Mouse (Mus musculus): ENCODE data around the gene Fgfr2. TPM values are rescaled to one million over a fixed set of nuclear protein-coding genes. Genes with fewer than 3 reads are reported as not detected.

Fgfr2 gene
- total RNA-seq, 2 experiments from 2014 or later = 47.6 to 49.5 TPM

GRCm38 (mm10) chr7:130827844-130828403, 2295.2 kb downstream of the Fgfr2 start:
- Histone ChIP-seq H3K4me3 (no peak overlapping the region), H3K27ac (no peak overlapping the region)
- no peak for DNase-seq (ENCODE audit: low spot score in 2 of 2)
- TF ChIP-seq CTCF (conservative IDR thresholded peaks at IDR 0.05) = no peak

- peak; percentile 70 for TF ChIP-seq CTCF (conservative IDR thresholded peaks at IDR 0.05)
- peak in 1 of 2 experiments; percentile 70 for DNase-seq (ENCODE audit: low spot score in 2 of 2)
- Histone ChIP-seq H3K4me3 (no peak overlapping the region), H3K27ac (no peak overlapping the region)
Observed at GRCm38 (mm10) chr7:130827431-130827830, 2295.7 kb downstream of the Fgfr2 start.

GRCm38 (mm10) chr7:130826343-130826742, 2296.8 kb downstream of the Fgfr2 start:
- DNase-seq (ENCODE audit: low spot score in 2 of 2) = no peak
- no peak for TF ChIP-seq CTCF (conservative IDR thresholded peaks at IDR 0.05)
- Histone ChIP-seq H3K27ac (peak overlapping the region; percentile 48; the same call in 1 of the 2 replicates), H3K4me3 (no peak overlapping the region)

- DNase-seq (ENCODE audit: low spot score in 2 of 2) = no peak
Observed at GRCm38 (mm10) chr7:130823992-130824391, 2299.2 kb downstream of the Fgfr2 start.

GRCm38 (mm10) chr7:130819624-130820023, 2303.5 kb downstream of the Fgfr2 start:
- Histone ChIP-seq H3K4me3 (no peak overlapping the region), H3K27ac (peak overlapping the region; percentile 64)
- no peak for TF ChIP-seq CTCF (conservative IDR thresholded peaks at IDR 0.05)
- DNase-seq (ENCODE audit: low spot score in 2 of 2) = peak; percentile 21 to 41

More at GRCm38 (mm10) chr7:130823992-130824391, 2299.2 kb downstream of the Fgfr2 start:
- Histone ChIP-seq H3K27ac (no peak overlapping the region), H3K4me3 (no peak overlapping the region)
- TF ChIP-seq CTCF (conservative IDR thresholded peaks at IDR 0.05) = no peak

- TF ChIP-seq CTCF (conservative IDR thresholded peaks at IDR 0.05) = no peak
- Histone ChIP-seq H3K27ac (peak overlapping the region; percentile 64; the same call in 1 of the 2 replicates), H3K4me3 (no peak overlapping the region)
- DNase-seq (ENCODE audit: low spot score in 2 of 2) = no peak
Observed at GRCm38 (mm10) chr7:130818813-130819212, 2304.3 kb downstream of the Fgfr2 start.

- H3K27ac ChIP-seq = no peak overlapping the region; the same call in 1 of the 2 replicates
- no peak for DNase-seq (ENCODE audit: low spot score in 2 of 2)
- no peak for TF ChIP-seq CTCF (conservative IDR thresholded peaks at IDR 0.05)
- H3K4me3 ChIP-seq = no peak overlapping the region
Observed at GRCm38 (mm10) chr7:130816243-130816642, 2306.9 kb downstream of the Fgfr2 start.

- no peak overlapping the region for H3K27ac ChIP-seq
- no peak for TF ChIP-seq CTCF (conservative IDR thresholded peaks at IDR 0.05)
- DNase-seq (ENCODE audit: low spot score in 2 of 2) = no peak
- no peak overlapping the region for H3K4me3 ChIP-seq
Observed at GRCm38 (mm10) chr7:130815601-130816000, 2307.5 kb downstream of the Fgfr2 start.

GRCm38 (mm10) chr7:130812407-130812806, 2310.7 kb downstream of the Fgfr2 start:
- H3K27ac ChIP-seq = no peak overlapping the region
- TF ChIP-seq CTCF (conservative IDR thresholded peaks at IDR 0.05) = no peak
- DNase-seq (ENCODE audit: low spot score in 2 of 2) = no peak
- no peak overlapping the region for H3K4me3 ChIP-seq

- H3K4me3 ChIP-seq = no peak overlapping the region
- no peak for TF ChIP-seq CTCF (conservative IDR thresholded peaks at IDR 0.05)
- H3K27ac ChIP-seq = no peak overlapping the region
- no peak for DNase-seq (ENCODE audit: low spot score in 2 of 2)
Observed at GRCm38 (mm10) chr7:130810238-130810637, 2312.9 kb downstream of the Fgfr2 start.

- no peak overlapping the region for H3K4me3 ChIP-seq
- DNase-seq (ENCODE audit: low spot score in 2 of 2) = no peak
- TF ChIP-seq CTCF (conservative IDR thresholded peaks at IDR 0.05) = no peak
- no peak overlapping the region for H3K27ac ChIP-seq
Observed at GRCm38 (mm10) chr7:130808694-130809093, 2314.5 kb downstream of the Fgfr2 start.

- H3K4me3 ChIP-seq = no peak overlapping the region
- no peak for TF ChIP-seq CTCF (conservative IDR thresholded peaks at IDR 0.05)
- H3K27ac ChIP-seq = peak overlapping the region; percentile 73
- DNase-seq (ENCODE audit: low spot score in 2 of 2) = peak; percentile 54 to 77
Observed at GRCm38 (mm10) chr7:130807749-130808148, 2315.4 kb downstream of the Fgfr2 start.

GRCm38 (mm10) chr7:130804991-130805390, 2318.2 kb downstream of the Fgfr2 start:
- TF ChIP-seq CTCF (conservative IDR thresholded peaks at IDR 0.05) = no peak
- DNase-seq (ENCODE audit: low spot score in 2 of 2) = no peak
- no peak overlapping the region for H3K4me3 ChIP-seq
- peak overlapping the region; percentile 43; the same call in 1 of the 2 replicates for H3K27ac ChIP-seq

- Histone ChIP-seq H3K4me3 (no peak overlapping the region), H3K27ac (peak overlapping the region; percentile 51; the same call in 1 of the 2 replicates)
- TF ChIP-seq CTCF (conservative IDR thresholded peaks at IDR 0.05) = no peak
- DNase-seq (ENCODE audit: low spot score in 2 of 2) = peak in 1 of 2 experiments; percentile 10
Observed at GRCm38 (mm10) chr7:130803251-130803825, 2319.8 kb downstream of the Fgfr2 start.
